Mouse (Mus musculus) Patski (cell line): ENCODE data around the gene Nfkbid. TPM values are rescaled to one million over a fixed set of nuclear protein-coding genes. Genes with fewer than 3 reads are reported as not detected.
"Not testable (repeated sequence)": the region's sequence is repeated elsewhere in the genome, so short reads cannot be mapped to it uniquely, and the experiment has no call there.

ENCODE experiments used
- ATAC-seq: fragments of 100-300 bp; one replicate; pipeline ENCODE4 v1.8.0; 2021
- CTCF ChIA-PET: fragments of 350-600 bp; sonication (Branson Sonifier 250); formaldehyde crosslinking; loops from one replicate; lab custom pipeline; 2022; ENCODE audit warnings: inconsistent platforms; lab: Charles Lee
- POLR2A ChIA-PET: fragments of 350-600 bp; sonication (Branson Sonifier 250); formaldehyde crosslinking; loops from one replicate; lab custom pipeline; 2022; ENCODE audit warnings: antibody characterized with exemption, inconsistent platforms; lab: Charles Lee
- DNase-seq: peaks from one replicate; pipeline ENCODE4 v3.0.0-alpha.2; 2011; ENCODE audit warnings: low read depth, low spot score
- H3K27me3 ChIP-seq: fragments of 371-371 bp; one replicate; pipeline ENCODE4 v1.5.1; 2021
- CTCF ChIP-seq: fragments of 100-300 bp; IDR thresholded peaks from one replicate; pipeline ENCODE4 v1.5.1; 2021
- in situ Hi-C: fragments of 300-500 bp; cut with MboI; formaldehyde crosslinking; loops from 3 replicates; pipeline ENCODE4 v1.11.1; 2018; ENCODE audit warnings: low pct_unique_long_range_greater_than_20kb, mixed read lengths
- polyA plus RNA-seq: library from polyadenylated mRNA; unstranded; gene quantifications from one replicate; pipeline ENCODE4 v1.2.3, GENCODE M21; 2021

Gene Nfkbid
- polyA plus RNA-seq, 1 experiment from 2014 or later = 0.86 TPM

DNA sequence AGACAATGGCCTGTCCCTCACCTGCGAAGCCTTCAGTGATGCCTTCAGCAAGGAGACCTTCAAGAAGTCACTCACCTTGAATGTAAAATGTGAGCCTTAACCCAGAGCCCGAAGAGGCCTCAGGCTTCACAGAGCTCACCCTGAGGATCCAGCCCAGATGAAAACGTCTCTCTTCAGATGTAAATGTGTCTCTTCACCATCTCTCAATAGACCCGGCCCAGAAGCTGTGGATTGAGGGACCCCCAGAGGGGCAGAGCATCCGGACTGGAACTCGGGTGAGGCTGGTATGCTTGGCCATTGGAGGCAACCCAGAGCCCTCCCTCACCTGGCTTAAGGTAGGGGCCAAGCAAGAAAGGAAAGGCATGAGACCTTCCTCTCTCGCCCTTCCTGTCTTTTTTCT, 42.0 kb downstream of the Nfkbid start:
- POLR2A ChIA-PET = no interaction called here
- no peak for ATAC-seq
- TF ChIP-seq CTCF = no peak
- peaks cover 78% of the 10 kb centered on the region for H3K27me3 ChIP-seq
- CTCF ChIA-PET = no interaction called here
- DNase-seq = no peak
- in situ Hi-C loops = no loop called here

DNA sequence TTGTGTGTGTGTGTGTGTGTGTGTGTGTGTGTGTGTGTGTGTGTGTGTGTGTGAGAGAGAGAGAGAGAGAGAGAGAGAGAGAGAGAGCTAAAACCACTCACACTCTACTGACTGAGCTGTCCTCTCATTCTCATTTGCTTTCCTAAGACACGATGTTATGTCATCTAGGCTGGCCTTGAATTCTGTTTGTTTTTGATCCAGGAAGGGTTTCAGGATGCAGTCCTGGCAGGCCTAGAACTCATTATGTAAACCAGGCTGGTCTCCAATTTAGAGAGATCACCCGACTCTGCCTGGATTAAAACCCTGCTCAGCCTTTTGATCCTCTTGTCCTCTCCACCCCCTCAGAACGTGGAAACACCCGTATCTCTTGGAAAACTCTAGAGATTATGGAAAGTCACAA, 42.5 kb downstream of the Nfkbid start:
- DNase-seq (no peak), ATAC-seq (no peak)
- TF ChIP-seq CTCF = no peak
- peaks cover 78% of the 10 kb centered on the region for H3K27me3 ChIP-seq
- ChIA-PET CTCF (no interaction called here), POLR2A (no interaction called here)
- in situ Hi-C loops = no loop called here

DNA sequence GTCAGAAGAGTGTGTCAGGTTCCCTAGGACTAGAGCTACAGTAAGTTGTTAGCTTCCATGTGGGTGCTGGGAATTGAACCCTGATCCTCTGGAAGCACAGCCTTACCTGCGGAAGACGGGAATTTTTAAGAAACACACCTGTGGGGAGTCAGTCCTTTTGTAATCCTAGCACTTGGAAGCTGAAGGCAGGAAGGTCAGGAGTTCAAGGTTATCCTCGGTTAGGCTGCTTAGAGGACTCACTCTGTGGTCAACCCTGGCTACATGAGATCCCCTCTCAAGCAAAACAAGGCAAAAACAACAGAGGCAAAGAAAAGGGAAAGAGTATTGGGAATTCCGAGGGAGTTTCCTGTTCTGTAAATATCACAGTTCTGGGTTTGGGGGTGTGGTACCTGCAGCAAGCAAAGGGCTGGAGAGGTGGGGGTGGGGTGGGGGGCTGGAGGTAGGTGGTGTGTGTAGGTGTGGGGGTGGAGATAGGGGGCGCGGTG, 43.3 kb downstream of the Nfkbid start:
- CTCF ChIA-PET = interaction anchor here (1.3 kb wide), 1 partner anchor 10 kb away, joined by 3 read pairs; no protein-coding TSS in a partner anchor
- H3K27me3 ChIP-seq = peaks cover 78% of the 10 kb centered on the region

DNA sequence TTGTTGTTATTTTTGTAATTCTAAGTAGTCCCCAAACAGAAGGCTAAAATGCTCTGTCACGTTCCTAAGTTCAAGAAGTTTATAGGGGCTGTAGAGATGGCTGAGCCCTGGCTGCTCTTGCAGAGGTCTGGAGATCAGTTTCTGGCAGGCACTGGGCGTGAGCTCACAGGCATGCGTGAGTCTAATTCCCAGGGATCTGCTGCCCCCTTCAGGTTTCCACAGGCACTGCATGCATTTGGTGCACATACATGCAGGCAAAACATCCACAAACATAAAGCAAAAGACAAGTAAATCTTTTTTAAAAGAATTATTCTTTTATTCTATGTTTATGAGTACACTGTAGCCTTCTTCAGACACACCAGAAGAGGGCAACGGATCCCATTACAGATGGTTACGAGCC, 50.9 kb downstream of the Nfkbid start:
- no peak for TF ChIP-seq CTCF
- ChIA-PET POLR2A (no interaction called here), CTCF (no interaction called here)
- DNase-seq (no peak), ATAC-seq (no peak)
- peaks cover 24% of the 10 kb centered on the region for H3K27me3 ChIP-seq
- in situ Hi-C loops = loop anchor here (5.0 kb wide), 1 partner anchor 35 kb away; no protein-coding TSS in a partner anchor

More for the DNA sequence above, 43.3 kb downstream of the Nfkbid start:
- POLR2A ChIA-PET = no interaction called here
- in situ Hi-C loops = no loop called here
- DNase-seq (no peak), ATAC-seq (no peak)
- TF ChIP-seq CTCF = no peak

DNA sequence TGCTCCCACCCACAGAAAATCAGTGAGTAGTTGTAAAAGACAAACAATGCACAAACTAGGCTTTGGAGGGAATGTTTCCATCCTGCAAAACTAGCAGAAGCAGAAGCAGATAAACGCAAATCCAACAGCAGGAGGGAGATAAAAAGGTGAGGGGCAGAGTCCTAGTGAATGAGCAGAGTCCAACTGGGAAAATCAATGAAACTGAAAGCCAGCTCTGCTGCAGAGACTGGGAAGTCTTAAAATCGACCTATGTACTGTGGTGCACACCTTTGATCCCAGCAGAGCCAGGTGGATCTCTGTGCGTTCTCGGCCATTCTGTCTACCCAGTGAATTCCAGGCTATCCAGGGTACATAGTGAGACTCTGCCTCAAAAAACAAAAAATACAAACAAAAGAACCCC, 53.5 kb downstream of the Nfkbid start:
- ChIA-PET POLR2A (no interaction called here), CTCF (interaction anchor here (1.6 to 1.7 kb wide), 2 partner anchors 9 to 139 kb away, joined by 3 read pairs; no protein-coding TSS in a partner anchor)
- peaks cover 23% of the 10 kb centered on the region for H3K27me3 ChIP-seq
- TF ChIP-seq CTCF = no peak
- DNase-seq (no peak), ATAC-seq (no peak)
- in situ Hi-C loops = loop anchor here (5.0 kb wide), 1 partner anchor 38 kb away; no protein-coding TSS in a partner anchor

DNA sequence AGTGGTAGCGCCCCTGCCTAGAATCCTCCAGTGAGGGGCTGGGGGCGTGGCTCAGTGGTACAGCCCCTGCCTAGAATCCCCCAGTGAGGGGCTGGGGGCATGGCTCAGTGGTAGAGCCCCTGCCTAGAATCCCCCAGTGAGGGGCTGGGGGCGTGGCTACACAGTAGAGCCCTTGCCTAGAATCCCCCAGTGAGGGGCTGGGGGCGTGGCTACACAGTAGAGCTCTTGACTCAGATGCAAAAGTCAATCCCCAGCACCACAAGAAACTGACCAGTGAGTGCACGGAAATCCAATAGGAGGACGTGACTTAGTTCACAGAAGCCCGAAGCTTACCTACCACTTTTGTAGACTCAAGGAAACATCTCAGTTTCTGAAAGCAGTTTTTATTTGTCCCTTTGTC, 54.6 kb downstream of the Nfkbid start:
- DNase-seq, ATAC-seq, in situ Hi-C loops, POLR2A ChIA-PET: not testable (repeated sequence)
- CTCF ChIA-PET = interaction anchor here (1.7 kb wide), 1 partner anchor 11 kb away, joined by 3 read pairs; no protein-coding TSS in a partner anchor
- peaks cover 28% of the 10 kb centered on the region for H3K27me3 ChIP-seq

DNA sequence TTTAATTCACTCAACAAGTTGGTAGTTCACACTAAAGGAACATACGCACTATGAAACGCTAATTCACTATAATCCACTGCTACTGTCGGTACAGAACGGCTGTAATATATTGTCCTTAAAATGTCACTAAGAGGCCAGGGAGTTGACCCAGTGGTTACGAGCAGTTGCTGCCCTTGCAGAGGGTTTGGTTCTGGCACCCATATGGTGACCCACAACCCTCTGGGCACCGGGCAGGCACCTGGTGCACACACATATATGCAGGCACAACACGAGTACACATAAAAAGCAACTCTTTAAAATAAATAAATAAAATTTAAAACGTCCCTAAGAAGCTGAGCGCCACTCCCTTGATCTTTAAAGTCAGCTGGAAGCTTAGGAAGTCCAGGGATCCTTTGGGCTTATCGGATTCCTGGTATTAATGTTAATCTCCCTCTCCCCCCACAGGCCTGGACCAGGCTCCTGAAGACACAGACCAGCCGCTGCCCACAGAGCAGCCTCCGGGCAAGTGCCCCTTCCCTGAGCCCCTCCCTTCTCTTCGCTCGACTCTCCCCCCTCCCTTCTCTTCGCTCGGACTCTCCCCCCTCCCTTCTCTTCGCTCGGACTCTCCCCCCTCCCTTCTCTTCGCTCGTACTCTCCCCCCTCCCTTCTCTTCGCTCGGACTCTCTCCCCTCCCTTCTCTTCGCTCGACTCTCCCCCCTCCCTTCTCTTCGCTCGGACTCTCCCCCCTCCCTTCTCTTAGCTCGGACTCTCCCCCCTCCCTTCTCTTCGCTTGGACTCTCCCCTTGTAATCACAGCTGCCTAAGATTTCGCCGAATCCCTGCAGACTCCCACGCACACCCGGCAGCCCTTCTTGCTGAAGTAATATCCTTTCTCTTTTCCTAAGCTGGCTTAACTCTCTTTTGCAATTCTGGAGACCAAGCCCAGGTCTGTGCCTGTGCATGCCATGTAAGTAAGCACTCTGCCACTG, 56.2 kb downstream of the Nfkbid start:
- ChIA-PET POLR2A (interaction anchor here (0.5 to 0.6 kb wide), 3 partner anchors 24 to 252 kb away, joined by 3 read pairs; no protein-coding TSS in a partner anchor), CTCF (no interaction called here)
- TF ChIP-seq CTCF = no peak
- peaks cover 39% of the 10 kb centered on the region for H3K27me3 ChIP-seq
- DNase-seq (no peak), ATAC-seq (no peak)
- in situ Hi-C loops = no loop called here

Other genes starting within 250 kb of the Nfkbid start
- gene Cox7a1, start 237.6 kb upstream of the Nfkbid start, polyA plus RNA-seq = 0.89 TPM
- gene Capns1, start 222.9 kb upstream of the Nfkbid start, polyA plus RNA-seq = 456 TPM
- 79.3 TPM for gene Polr2i, start 189.8 kb upstream of the Nfkbid start, polyA plus RNA-seq
- 87.4 TPM for gene Tbcb, start 189.5 kb upstream of the Nfkbid start, polyA plus RNA-seq
- not detected for gene Ovol3, start 186.0 kb upstream of the Nfkbid start, polyA plus RNA-seq
- 0.14 TPM for gene Thap8, start 141.6 kb upstream of the Nfkbid start, polyA plus RNA-seq
- gene Wdr62, start 141.3 kb upstream of the Nfkbid start, polyA plus RNA-seq = 9.7 TPM
- gene Clip3, start 130.0 kb upstream of the Nfkbid start, polyA plus RNA-seq = 78.3 TPM
- 35.2 TPM for gene Alkbh6, start 113.0 kb upstream of the Nfkbid start, polyA plus RNA-seq
- 2.6 TPM for gene Syne4, start 106.9 kb upstream of the Nfkbid start, polyA plus RNA-seq
- gene E130208F15Rik, start 100.0 kb upstream of the Nfkbid start, polyA plus RNA-seq = 3.3 TPM
- 6.4 TPM for gene Sdhaf1, start 97.8 kb upstream of the Nfkbid start, polyA plus RNA-seq
- gene Lrfn3, start 59.0 kb upstream of the Nfkbid start, polyA plus RNA-seq = 21.9 TPM
- not detected for gene Tyrobp, start 8.0 kb upstream of the Nfkbid start, polyA plus RNA-seq
- gene Hcst, start 1.9 kb upstream of the Nfkbid start, polyA plus RNA-seq = not detected
- 104 TPM for gene Aplp1, start 23.8 kb downstream of the Nfkbid start, polyA plus RNA-seq
- gene Kirrel2, start 36.0 kb downstream of the Nfkbid start, polyA plus RNA-seq = not detected
- gene Nphs1, start 36.6 kb downstream of the Nfkbid start, polyA plus RNA-seq = not detected
- gene Prodh2, start 71.9 kb downstream of the Nfkbid start, polyA plus RNA-seq = 0.05 TPM
- 5.4 TPM for gene Arhgap33, start 113.3 kb downstream of the Nfkbid start, polyA plus RNA-seq
- gene Hspb6, start 130.4 kb downstream of the Nfkbid start, polyA plus RNA-seq = 29.8 TPM
- 19.5 TPM for gene Proser3, start 130.6 kb downstream of the Nfkbid start, polyA plus RNA-seq
- 36.4 TPM for gene Lin37, start 138.1 kb downstream of the Nfkbid start, polyA plus RNA-seq
- 47.8 TPM for gene U2af1l4, start 141.6 kb downstream of the Nfkbid start, polyA plus RNA-seq
- gene Gm49396, start 141.6 kb downstream of the Nfkbid start, polyA plus RNA-seq = 3.6 TPM
- gene Psenen, start 141.9 kb downstream of the Nfkbid start, polyA plus RNA-seq = 104 TPM
- 1.0 TPM for gene Igflr1, start 143.7 kb downstream of the Nfkbid start, polyA plus RNA-seq
- 40.7 TPM for gene Kmt2b, start 167.0 kb downstream of the Nfkbid start, polyA plus RNA-seq
- gene Zbtb32, start 177.2 kb downstream of the Nfkbid start, polyA plus RNA-seq = 1.9 TPM
- 0.47 TPM for gene Upk1a, start 191.1 kb downstream of the Nfkbid start, polyA plus RNA-seq
- 1,119 TPM for gene Cox6b1, start 204.4 kb downstream of the Nfkbid start, polyA plus RNA-seq
- not detected for gene Etv2, start 214.1 kb downstream of the Nfkbid start, polyA plus RNA-seq
- gene Rbm42, start 228.6 kb downstream of the Nfkbid start, polyA plus RNA-seq = 92.6 TPM
- 13.3 TPM for gene Haus5, start 243.3 kb downstream of the Nfkbid start, polyA plus RNA-seq
- gene Pmis2, start 249.9 kb downstream of the Nfkbid start, polyA plus RNA-seq = not detected